Mouse (Mus musculus) neural tube, embryonic 14.5 days (tissue): ENCODE results near the gene Cyp17a1. TPM values are rescaled to one million over a fixed set of nuclear protein-coding genes. Genes with fewer than 3 reads are reported as not detected.

ENCODE experiments used
- ATAC-seq: fragments of 200-750 bp; cut with Nextera tagmentation; 2 replicates; pipeline ENCODE4 v1.8.0; 2017; ENCODE audit warnings: low read depth, mild to moderate bottlenecking, moderate TSS enrichment, moderate library complexity
- H3K27ac ChIP-seq: fragments of 300-500 bp; sonication (generic); 2 replicates; pipeline ENCODE4 v1.5.1; 2014; ENCODE audit warnings: low read depth, mild to moderate bottlenecking, control low read depth, low read length, moderate library complexity, mixed read lengths
- H3K27me3 ChIP-seq: fragments of 300-500 bp; sonication (generic); 2 replicates; pipeline ENCODE4 v1.6.1; 2014; ENCODE audit warnings: low read length; ENCODE audit not compliant: control insufficient read depth, insufficient read depth
- H3K36me3 ChIP-seq: fragments of 300-500 bp; sonication (generic); 2 replicates; pipeline ENCODE4 v1.6.1; 2014; ENCODE audit warnings: low read length, mixed read lengths; ENCODE audit not compliant: control insufficient read depth, insufficient read depth
- H3K4me1 ChIP-seq: fragments of 300-500 bp; sonication (generic); 2 replicates; pipeline ENCODE4 v1.6.1; 2014; ENCODE audit warnings: low read length; ENCODE audit not compliant: control insufficient read depth, insufficient read depth
- H3K4me2 ChIP-seq: fragments of 300-500 bp; sonication (generic); 2 replicates; pipeline ENCODE4 v1.6.1; 2014; ENCODE audit warnings: mild to moderate bottlenecking, low read depth, low read length, control low read depth
- H3K4me3 ChIP-seq: fragments of 300-500 bp; sonication (generic); 2 replicates; pipeline ENCODE4 v1.5.1; 2014; ENCODE audit warnings: low read depth, low read length, control low read depth, mixed read lengths
- H3K9ac ChIP-seq: fragments of 300-500 bp; sonication (generic); replicated peaks from 2 replicates; pipeline ENCODE4 v1.6.1; 2014; ENCODE audit warnings: low read depth, mild to moderate bottlenecking, control low read depth, low read length, mixed read lengths
- H3K9me3 ChIP-seq: fragments of 300-500 bp; sonication (generic); 2 replicates; pipeline ENCODE4 v1.6.1; 2016; ENCODE audit warnings: low read length; ENCODE audit not compliant: control insufficient read depth
- WGBS: fragments of 180-500 bp; shearing (Covaris S2); extraction: QIAGEN DNeasy Blood & Tissue Kit; methylation state at CpG from one replicate; pipeline ENCODE4 v1.1.7; 2014; 5-methylcytosine and 5-hydroxymethylcytosine counted together
- polyA plus RNA-seq: library from polyadenylated mRNA; unstranded; fragments of >200 nt; fragmentation: Nextera tagmentation; extraction: Ambion mirVana; gene quantifications from 2 replicates; pipeline ENCODE4 v1.2.1, GENCODE M21; 2014

Gene Cyp17a1
- polyA plus RNA-seq, 1 experiment from 2014 or later, result 0.35 TPM

GRCm38 (mm10) chr19:46689460-46690372 is 16.7 kb upstream of the Cyp17a1 start, which contains the start of gene Borcs7:
Gene Borcs7, plus strand, starts transcription at chr19:46689906.
- H3K9me3 ChIP-seq, result no peaks in the 10 kb centered on the region
- H3K36me3 ChIP-seq, result no peaks in the 10 kb centered on the region
- WGBS, result 2% methylated on average over 44 of the region's 44 CpGs
- H3K27me3 ChIP-seq, result no peaks in the 10 kb centered on the region
- ATAC-seq, result peak; percentile 94
- H3K4me3 ChIP-seq, result peak within 1 kb of the TSS; percentile 69
- H3K4me1 ChIP-seq, result no peaks in the 10 kb centered on the region; the same call in 1 of the 2 replicates
- H3K27ac ChIP-seq, result peak within 1 kb of the TSS; percentile 82
- H3K9ac ChIP-seq, result peak within 1 kb of the TSS; percentile 88
- peak within 1 kb of the TSS; percentile 47 for H3K4me2 ChIP-seq

- H3K27ac ChIP-seq, result no peak overlapping the region
- H3K4me1 ChIP-seq, result no peaks in the 10 kb centered on the region
- no peaks in the 10 kb centered on the region for H3K9me3 ChIP-seq
- WGBS, result 75% methylated on average over 12 of the region's 12 CpGs
- no peaks in the 10 kb centered on the region for H3K27me3 ChIP-seq
- H3K4me2 ChIP-seq, result no peak overlapping the region
- no peak for ATAC-seq
- no peaks in the 10 kb centered on the region for H3K36me3 ChIP-seq
- no peak overlapping the region for H3K4me3 ChIP-seq
- no peak overlapping the region for H3K9ac ChIP-seq
Measured at GRCm38 (mm10) chr19:46679720-46680383, 6.9 kb upstream of the Cyp17a1 start.

- no peak overlapping the region for H3K27ac ChIP-seq
Measured at GRCm38 (mm10) chr19:46675641-46676040, 2.7 kb upstream of the Cyp17a1 start.

GRCm38 (mm10) chr19:46670691-46671090 is 2.3 kb downstream of the Cyp17a1 start:
- Histone ChIP-seq H3K27ac (no peak overlapping the region), H3K4me2 (no peak overlapping the region), H3K9ac (no peak overlapping the region), H3K9me3 (no peaks in the 10 kb centered on the region), H3K4me1 (no peaks in the 10 kb centered on the region), H3K4me3 (no peak overlapping the region), H3K36me3 (no peaks in the 10 kb centered on the region), H3K27me3 (no peaks in the 10 kb centered on the region; the same call in 1 of the 2 replicates)
- WGBS, result 37% methylated on average over 13 of the region's 13 CpGs
- peak; percentile 77; the same call in 1 of the 2 replicates for ATAC-seq

More at GRCm38 (mm10) chr19:46675641-46676040, 2.7 kb upstream of the Cyp17a1 start:
- H3K4me2 ChIP-seq, result no peak overlapping the region
- no peaks in the 10 kb centered on the region for H3K9me3 ChIP-seq
- no peak overlapping the region for H3K9ac ChIP-seq
- ATAC-seq, result no peak
- no peaks in the 10 kb centered on the region for H3K36me3 ChIP-seq
- no peaks in the 10 kb centered on the region; the same call in 1 of the 2 replicates for H3K27me3 ChIP-seq
- H3K4me1 ChIP-seq, result no peaks in the 10 kb centered on the region
- H3K4me3 ChIP-seq, result no peak overlapping the region
- 82% methylated on average over 3 of the region's 3 CpGs for WGBS

- Histone ChIP-seq H3K9ac (no peak overlapping the region), H3K27me3 (no peaks in the 10 kb centered on the region; the same call in 1 of the 2 replicates), H3K4me1 (0 out of 2 replicates have a peak, but pooled peaks cover 2% of the 10 kb centered on the region), H3K27ac (no peak overlapping the region), H3K36me3 (no peaks in the 10 kb centered on the region), H3K4me3 (no peak overlapping the region), H3K9me3 (no peaks in the 10 kb centered on the region), H3K4me2 (no peak overlapping the region)
- no peak for ATAC-seq
- 92% methylated on average over 5 of the region's 5 CpGs for WGBS
Measured at GRCm38 (mm10) chr19:46669802-46670201, 3.2 kb downstream of the Cyp17a1 start.

- no peak overlapping the region for H3K4me2 ChIP-seq
- no peak overlapping the region for H3K27ac ChIP-seq
- no peaks in the 10 kb centered on the region; the same call in 1 of the 2 replicates for H3K27me3 ChIP-seq
- WGBS, result 85% methylated on average over 10 of the region's 10 CpGs
- H3K4me1 ChIP-seq, result 0 out of 2 replicates have a peak, but pooled peaks cover 2% of the 10 kb centered on the region
- H3K4me3 ChIP-seq, result no peak overlapping the region
- H3K36me3 ChIP-seq, result no peaks in the 10 kb centered on the region
- ATAC-seq, result no peak
- no peak overlapping the region for H3K9ac ChIP-seq
- no peaks in the 10 kb centered on the region for H3K9me3 ChIP-seq
Measured at GRCm38 (mm10) chr19:46668263-46668662, 4.7 kb downstream of the Cyp17a1 start.

- H3K27ac ChIP-seq, result no peak overlapping the region
- no peak overlapping the region for H3K4me3 ChIP-seq
- WGBS, result 66% methylated on average over 11 of the region's 11 CpGs
Measured at GRCm38 (mm10) chr19:46667300-46667699, 5.7 kb downstream of the Cyp17a1 start.

GRCm38 (mm10) chr19:46665474-46665873 is 7.5 kb downstream of the Cyp17a1 start:
- no peak for ATAC-seq
- 58% methylated on average over 7 of the region's 7 CpGs for WGBS
- no peak overlapping the region for H3K9ac ChIP-seq
- H3K4me2 ChIP-seq, result no peak overlapping the region
- no peaks in the 10 kb centered on the region for H3K9me3 ChIP-seq
- no peak overlapping the region for H3K27ac ChIP-seq
- H3K27me3 ChIP-seq, result no peaks in the 10 kb centered on the region
- no peaks in the 10 kb centered on the region for H3K36me3 ChIP-seq
- H3K4me1 ChIP-seq, result 0 out of 2 replicates have a peak, but pooled peaks cover 2% of the 10 kb centered on the region
- H3K4me3 ChIP-seq, result no peak overlapping the region

More at GRCm38 (mm10) chr19:46667300-46667699, 5.7 kb downstream of the Cyp17a1 start:
- Histone ChIP-seq H3K4me2 (no peak overlapping the region), H3K27me3 (no peaks in the 10 kb centered on the region; the same call in 1 of the 2 replicates), H3K4me1 (0 out of 2 replicates have a peak, but pooled peaks cover 2% of the 10 kb centered on the region), H3K9me3 (no peaks in the 10 kb centered on the region), H3K36me3 (no peaks in the 10 kb centered on the region), H3K9ac (no peak overlapping the region)
- no peak for ATAC-seq
